Mouse (Mus musculus) C2C12 (cell line): ENCODE data around the gene Bcl2l1. TPM values are rescaled to one million over a fixed set of nuclear protein-coding genes. Genes with fewer than 3 reads are reported as not detected.

Experiments
- H3K27me3 ChIP-seq: one replicate; pipeline ENCODE4 v1.6.1; 2011; ENCODE audit not compliant: control insufficient read depth, insufficient read depth, insufficient read length
- H3K36me3 ChIP-seq: one replicate; pipeline ENCODE4 v1.6.1; 2011; ENCODE audit not compliant: control insufficient read depth, insufficient read depth
- H3K4me3 ChIP-seq: one replicate; pipeline ENCODE4 v1.5.1; 2011; ENCODE audit warnings: mild to moderate bottlenecking, control low read depth; ENCODE audit not compliant: poor library complexity, insufficient read depth, severe bottlenecking
- H3K79me2 ChIP-seq: one replicate; pipeline ENCODE4 v1.6.1; 2011; ENCODE audit not compliant: control insufficient read depth, insufficient read depth
- H3K79me3 ChIP-seq: one replicate; pipeline ENCODE4 v1.6.1; 2011; ENCODE audit warnings: low read depth, control low read depth
- H3ac ChIP-seq: one replicate; pipeline ENCODE3; 2011; ENCODE audit warnings: low read depth; ENCODE audit not compliant: control insufficient read depth, insufficient read length
- CEBPB ChIP-seq: IDR thresholded peaks from one replicate; pipeline ENCODE4 v1.6.1; 2011; ENCODE audit warnings: low read depth, mild to moderate bottlenecking, control low read depth, moderate library complexity
- CTCF ChIP-seq: IDR thresholded peaks from one replicate; pipeline ENCODE4 v1.5.1; 2011; ENCODE audit not compliant: control insufficient read depth, insufficient read depth, insufficient read length
- FOSL1 ChIP-seq: IDR thresholded peaks from one replicate; pipeline ENCODE4 v1.8.0; 2011; ENCODE audit warnings: mild to moderate bottlenecking, low read length; ENCODE audit not compliant: poor library complexity, insufficient read depth, severe bottlenecking
- MAX ChIP-seq: IDR thresholded peaks from one replicate; pipeline ENCODE4 v1.6.1; 2011; ENCODE audit warnings: mild to moderate bottlenecking, control low read depth
- MYOD1 ChIP-seq: IDR thresholded peaks from one replicate; pipeline ENCODE4 v1.6.1; 2011; ENCODE audit warnings: low read depth; ENCODE audit not compliant: control insufficient read depth, insufficient read length
- MYOG ChIP-seq: IDR thresholded peaks from one replicate; pipeline ENCODE4 v1.6.1; 2011; ENCODE audit not compliant: control insufficient read depth, insufficient read length; ENCODE audit errors: extremely low read depth
- USF1 ChIP-seq: IDR thresholded peaks from one replicate; pipeline ENCODE4 v1.6.1; 2011; ENCODE audit warnings: low read depth, mild to moderate bottlenecking, control low read depth, moderate library complexity
- polyA plus RNA-seq: library from polyadenylated mRNA; unstranded; fragments of >200 nt; fragmentation: generic; extraction: Trizol; gene quantifications from one replicate; pipeline ENCODE4 v1.2.1, GENCODE M21; 2012; ENCODE audit warnings: missing spikeins

Bcl2l1 gene
- polyA plus RNA-seq, 1 experiment = 67.3 TPM

DNA sequence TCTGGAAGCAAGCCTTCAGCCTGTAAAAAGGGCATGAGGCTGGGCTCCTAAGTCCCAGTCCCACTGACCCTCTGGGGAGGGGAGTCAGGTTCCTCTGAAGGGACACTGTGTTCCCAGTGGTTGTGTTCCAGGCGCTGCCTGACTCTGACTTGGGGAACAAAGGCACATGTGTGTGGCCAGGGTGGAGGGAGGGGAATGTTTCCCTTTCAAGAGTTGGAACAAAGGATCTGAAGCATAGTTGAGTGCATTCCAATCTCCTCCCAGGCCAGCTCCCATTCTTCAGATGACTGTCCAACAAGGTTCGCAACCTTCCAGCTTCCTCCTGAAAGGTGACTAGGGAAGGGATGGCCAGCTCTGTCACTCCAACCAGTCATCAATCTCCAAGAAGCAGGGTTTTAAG, 11.2 kb downstream of the Bcl2l1 start:
- H3K27me3 ChIP-seq = no peaks in the 10 kb centered on the region
- H3K36me3 ChIP-seq = peaks cover 77% of the 10 kb centered on the region
- TF ChIP-seq MAX (peak; percentile 46), MYOD1 (no peak)
- H3K79me3 ChIP-seq = peaks cover 85% of the 10 kb centered on the region
- no peak overlapping the region for H3ac ChIP-seq
- H3K79me2 ChIP-seq = peaks cover 98% of the 10 kb centered on the region
- H3K4me3 ChIP-seq = no peak overlapping the region

DNA sequence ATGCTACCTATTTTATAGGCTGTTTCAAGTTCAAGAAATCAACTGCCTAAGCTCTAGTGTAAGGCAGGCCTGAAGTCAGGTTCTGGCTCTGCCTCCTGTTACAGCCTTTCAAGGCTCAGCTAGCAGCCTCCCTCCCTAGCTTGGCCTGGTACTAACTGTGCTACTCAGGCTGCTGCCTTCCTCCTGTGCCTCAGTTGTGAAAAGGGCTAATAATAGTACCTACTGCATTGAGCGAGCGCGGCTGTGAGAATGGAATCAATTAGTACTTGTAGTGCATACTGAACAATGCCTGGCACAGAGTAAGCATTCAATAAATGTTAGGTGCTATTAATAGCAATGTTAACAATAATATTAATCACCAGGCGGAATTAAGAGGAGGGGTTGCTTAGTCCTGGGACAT, 11.6 kb downstream of the Bcl2l1 start:
- TF ChIP-seq MYOG = no peak
- TF ChIP-seq FOSL1 = no peak
- TF ChIP-seq CTCF = no peak
- no peak for TF ChIP-seq MYOD1
- TF ChIP-seq USF1 = no peak
- no peak for TF ChIP-seq MAX
- TF ChIP-seq CEBPB = no peak
- Histone ChIP-seq H3K79me3 (peaks cover 85% of the 10 kb centered on the region), H3K36me3 (peaks cover 75% of the 10 kb centered on the region), H3K4me3 (no peak overlapping the region), H3ac (no peak overlapping the region), H3K79me2 (peaks cover 98% of the 10 kb centered on the region), H3K27me3 (no peaks in the 10 kb centered on the region)

DNA sequence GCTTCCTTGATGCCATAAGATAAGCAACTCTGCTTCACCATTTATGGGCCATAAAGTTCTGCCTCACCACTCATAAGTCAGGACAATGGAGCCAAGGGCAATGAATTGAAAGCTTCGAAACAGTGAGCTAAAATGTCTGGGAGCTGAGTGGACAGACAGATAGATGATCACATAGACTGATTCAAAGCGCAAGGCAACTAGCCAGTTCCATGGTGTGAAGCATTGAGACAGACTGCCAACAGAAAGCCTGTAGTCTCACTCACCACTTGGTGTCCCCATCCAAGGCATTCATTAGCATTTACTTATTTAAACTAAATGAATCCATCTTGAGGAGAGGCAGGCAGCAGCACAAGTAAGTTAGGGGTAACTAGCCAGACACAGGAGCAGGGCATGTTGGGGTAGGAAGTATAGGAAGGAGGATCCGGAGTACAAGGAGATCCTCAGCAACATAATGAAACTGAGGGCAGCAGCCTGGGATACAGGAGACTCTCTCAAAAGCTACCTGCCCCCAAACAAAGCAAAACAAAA, 12.4 kb downstream of the Bcl2l1 start:
- TF ChIP-seq MYOG (no peak), CEBPB (no peak), MAX (no peak), USF1 (no peak), CTCF (no peak), MYOD1 (no peak), FOSL1 (no peak)
- Histone ChIP-seq H3ac (no peak overlapping the region), H3K79me2 (peaks cover 98% of the 10 kb centered on the region), H3K27me3 (no peaks in the 10 kb centered on the region), H3K4me3 (no peak overlapping the region), H3K36me3 (peaks cover 78% of the 10 kb centered on the region), H3K79me3 (peaks cover 84% of the 10 kb centered on the region)

DNA sequence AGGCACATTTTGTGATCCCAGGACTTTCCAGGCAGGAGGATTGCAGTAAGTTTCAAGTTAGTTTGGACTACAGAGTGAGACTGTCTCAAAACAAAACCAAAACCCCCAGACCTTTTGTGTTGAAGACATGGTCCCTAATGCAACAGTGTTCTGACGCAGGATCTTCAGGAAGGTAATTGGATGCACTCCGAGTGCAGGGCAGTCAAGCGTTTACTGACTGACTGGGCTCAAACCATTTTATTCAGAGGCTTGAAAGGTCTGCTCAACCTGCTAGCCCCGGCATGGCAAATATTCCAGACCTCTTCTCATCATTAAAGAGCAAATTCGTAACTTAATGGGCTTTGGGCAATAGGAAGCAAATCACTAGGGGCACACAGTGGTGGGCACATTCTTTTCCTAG, 12.8 kb downstream of the Bcl2l1 start:
- no peak for TF ChIP-seq CTCF
- no peak for TF ChIP-seq FOSL1
- no peak for TF ChIP-seq USF1
- TF ChIP-seq MYOD1 = no peak
- no peak for TF ChIP-seq CEBPB
- TF ChIP-seq MAX = no peak
- no peak for TF ChIP-seq MYOG
- peaks cover 76% of the 10 kb centered on the region for H3K36me3 ChIP-seq
- no peak overlapping the region for H3ac ChIP-seq
- no peaks in the 10 kb centered on the region for H3K27me3 ChIP-seq
- peaks cover 84% of the 10 kb centered on the region for H3K79me3 ChIP-seq
- H3K4me3 ChIP-seq = no peak overlapping the region
- H3K79me2 ChIP-seq = peaks cover 98% of the 10 kb centered on the region

DNA sequence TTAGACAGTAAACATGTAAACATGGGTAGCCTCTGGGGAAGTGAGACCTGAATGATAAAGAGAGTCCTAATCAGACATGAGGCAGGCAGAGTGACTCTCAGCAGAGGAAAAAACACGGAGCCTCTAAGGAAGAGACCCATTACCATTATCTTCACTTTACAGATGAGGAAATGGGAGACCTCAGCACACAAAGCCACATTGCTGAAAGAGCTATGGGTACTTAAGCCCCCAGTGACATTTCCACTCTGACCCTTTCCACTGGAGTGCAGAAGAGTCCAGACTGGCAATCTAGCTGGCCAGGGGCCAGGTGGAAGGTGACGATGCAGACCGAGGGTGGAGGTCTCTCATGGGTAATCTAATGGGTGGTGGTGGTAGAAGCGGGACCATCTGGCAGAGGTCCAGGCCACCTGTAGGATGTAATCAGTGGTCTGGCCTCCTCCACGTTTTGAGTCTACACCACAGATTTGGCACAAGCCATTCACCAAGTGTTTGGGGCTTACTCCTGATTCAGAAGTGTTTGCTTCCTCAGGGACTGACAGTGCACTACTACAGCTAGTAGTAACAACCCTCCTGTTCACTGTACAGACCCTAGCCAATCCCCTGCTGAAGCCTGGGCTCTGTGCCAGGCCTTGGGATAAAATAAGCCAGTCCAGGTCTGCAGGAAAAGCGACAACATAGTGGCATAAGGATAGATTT, 13.8 kb downstream of the Bcl2l1 start:
- peaks cover 86% of the 10 kb centered on the region for H3K79me3 ChIP-seq
- H3K27me3 ChIP-seq = no peaks in the 10 kb centered on the region
- no peak for TF ChIP-seq USF1
- TF ChIP-seq MYOG = no peak
- TF ChIP-seq MAX = no peak
- TF ChIP-seq CEBPB = no peak
- TF ChIP-seq FOSL1 = no peak
- TF ChIP-seq MYOD1 = no peak
- no peak for TF ChIP-seq CTCF
- peaks cover 100% of the 10 kb centered on the region for H3K79me2 ChIP-seq
- H3K36me3 ChIP-seq = peaks cover 72% of the 10 kb centered on the region
- no peak overlapping the region for H3ac ChIP-seq
- no peak overlapping the region for H3K4me3 ChIP-seq

DNA sequence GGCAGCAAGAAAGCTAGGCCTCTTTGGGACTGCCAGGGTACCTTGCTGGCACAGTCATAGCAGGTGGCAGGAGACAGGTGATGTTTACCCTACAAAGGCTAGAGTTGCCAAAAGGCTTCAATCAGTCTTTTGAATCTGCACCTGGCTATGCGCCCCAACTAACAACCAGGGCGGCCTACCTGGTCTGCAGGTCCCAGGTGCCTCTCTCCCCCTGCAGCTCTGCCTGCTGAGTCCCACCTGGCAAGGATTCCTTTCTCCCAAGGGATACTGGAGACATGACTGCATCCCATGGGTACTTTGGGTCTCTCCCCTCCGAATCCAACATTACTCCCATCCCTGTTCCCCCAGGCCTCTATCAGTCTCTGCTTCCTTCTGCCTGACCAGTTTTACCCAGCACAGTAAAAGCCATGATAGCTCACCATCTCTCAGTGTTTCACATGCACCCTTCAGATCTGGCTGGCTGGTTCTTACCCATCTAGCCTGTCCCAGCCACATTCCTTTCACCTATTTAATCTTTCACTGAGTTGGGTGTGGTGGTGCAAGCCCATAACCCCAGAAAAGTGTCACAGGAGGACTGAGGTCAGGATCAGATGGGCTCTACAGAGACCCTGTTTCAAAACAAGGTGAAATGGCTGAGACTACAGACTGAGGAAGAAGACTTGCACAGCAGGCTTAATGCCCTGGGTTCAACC, 14.7 kb downstream of the Bcl2l1 start:
- Histone ChIP-seq H3K36me3 (peaks cover 63% of the 10 kb centered on the region), H3K27me3 (no peaks in the 10 kb centered on the region), H3K4me3 (no peak overlapping the region), H3K79me3 (peaks cover 85% of the 10 kb centered on the region), H3ac (no peak overlapping the region), H3K79me2 (peaks cover 100% of the 10 kb centered on the region)
- TF ChIP-seq CTCF (no peak), MYOD1 (no peak), FOSL1 (no peak), USF1 (no peak), MYOG (no peak), MAX (no peak), CEBPB (no peak)
